Comparison of ENCODE assay signal across 15 mouse cellular contexts in the genomic region with DNA sequence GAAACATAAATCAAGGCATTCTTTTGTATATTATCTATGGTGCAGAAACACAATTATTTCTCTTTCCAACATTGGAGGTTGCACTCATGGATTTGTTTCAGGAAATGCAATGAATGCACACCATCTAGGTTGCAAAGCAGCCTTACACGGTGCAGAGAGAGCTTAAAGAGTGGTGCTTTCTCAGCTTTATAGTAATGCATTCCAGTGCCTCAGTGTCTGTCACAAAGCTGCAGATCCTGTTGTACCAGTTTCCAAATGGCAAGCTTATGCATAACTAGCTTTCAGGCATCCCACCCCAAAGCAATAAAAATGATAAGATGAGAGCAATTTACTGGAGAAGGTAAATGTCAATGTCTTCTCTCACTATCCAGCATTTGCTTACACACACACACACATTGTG.
"Had no signal": no experiment of that assay in that cellular context is flagged by ENCODE, and none has a peak within 500 bp of the region (broad histone marks: within the 10 kb centered on the region; RNA-seq: fewer than 3 reads in every experiment).

No protein-coding gene starts in this region.

- H3K27me3 ChIP-seq: limb, embryonic 13.5 days; liver, embryonic 15.5 days; neural tube, embryonic 15.5 days had no signal

- H3K9me3 ChIP-seq: limb, embryonic 13.5 days; liver, embryonic 15.5 days; midbrain, embryonic 10.5 days; neural tube, embryonic 15.5 days had no signal

- H3K4me2 ChIP-seq: limb, embryonic 13.5 days; liver, embryonic 11.5 days; liver, embryonic 15.5 days; neural tube, embryonic 15.5 days had no signal

- H3K4me3 ChIP-seq: limb, embryonic 13.5 days; liver, embryonic 15.5 days; midbrain, embryonic 10.5 days; myocyte; neural tube, embryonic 15.5 days had no signal

- H3K27ac ChIP-seq: kidney, postnatal 0 days; limb, embryonic 13.5 days; liver, embryonic 15.5 days; midbrain, embryonic 10.5 days; neural tube, embryonic 15.5 days had no signal

- DNase-seq: kidney, postnatal 36 days; lung, adult 2 months; lung, postnatal 4 days; midbrain, embryonic 14.5 days; right cerebral cortex, adult 18-20 months; right cerebral cortex, postnatal 25 days; thymus, postnatal 36 days had no signal

- ATAC-seq: lung, postnatal 0 days had no signal

- H3K9ac ChIP-seq: limb, embryonic 13.5 days; liver, embryonic 15.5 days; neural tube, embryonic 15.5 days had no signal

- H3K36me3 ChIP-seq: limb, embryonic 13.5 days; liver, embryonic 15.5 days; midbrain, embryonic 10.5 days; neural tube, embryonic 15.5 days had no signal

- H3K4me1 ChIP-seq: limb, embryonic 13.5 days; liver, embryonic 15.5 days; neural tube, embryonic 15.5 days had no signal
